Mouse (Mus musculus): Measurements from ENCODE around the gene Rgs7. TPM values are rescaled to one million over a fixed set of nuclear protein-coding genes. Genes with fewer than 3 reads are reported as not detected.

Rgs7 gene
- polyA plus RNA-seq, 1 experiment, result 0.54 TPM

GRCm38 (mm10) chr1:175333041-175333854, 159.1 kb downstream of the Rgs7 start:
- TF ChIP-seq POLR2A (IDR thresholded peaks at IDR 0.05; ENCODE audit: control insufficient read depth, extremely low read depth, insufficient read depth, low read length, poor library complexity), result no peak
- no peak for TF ChIP-seq CTCF (IDR thresholded peaks at IDR 0.05; ENCODE audit: borderline replicate concordance, control insufficient read depth, extremely low read depth, insufficient read depth, low read length, poor library complexity)
- H3K27ac ChIP-seq (ENCODE audit: control insufficient read depth, insufficient read depth, low read length), result no peak overlapping the region
- no peak overlapping the region for H3K4me3 ChIP-seq (ENCODE audit: control insufficient read depth, insufficient read depth, low read length)
- 93% methylated on average over 9 of the region's 9 CpGs for WGBS
- no peak for DNase-seq
- H3K4me1 ChIP-seq (replicated peaks; ENCODE audit: control insufficient read depth, insufficient read depth, low read length), result no peaks in the 10 kb centered on the region
- no peaks in the 10 kb centered on the region for H3K36me3 ChIP-seq (ENCODE audit: control insufficient read depth, insufficient read depth, low read length)
- no peaks in the 10 kb centered on the region for H3K27me3 ChIP-seq (ENCODE audit: control insufficient read depth, insufficient read depth, low read length)

GRCm38 (mm10) chr1:175329934-175330471, 162.3 kb downstream of the Rgs7 start:
- WGBS, result 87% methylated on average over 3 of the region's 3 CpGs
- Histone ChIP-seq H3K4me3 (ENCODE audit: control insufficient read depth, insufficient read depth, low read length) (no peak overlapping the region), H3K27ac (ENCODE audit: control insufficient read depth, insufficient read depth, low read length) (no peak overlapping the region), H3K27me3 (ENCODE audit: control insufficient read depth, insufficient read depth, low read length) (no peaks in the 10 kb centered on the region), H3K4me1 (replicated peaks; ENCODE audit: control insufficient read depth, insufficient read depth, low read length) (no peaks in the 10 kb centered on the region), H3K36me3 (ENCODE audit: control insufficient read depth, insufficient read depth, low read length) (no peaks in the 10 kb centered on the region)
- no peak for TF ChIP-seq CTCF (IDR thresholded peaks at IDR 0.05; ENCODE audit: borderline replicate concordance, control insufficient read depth, extremely low read depth, insufficient read depth, low read length, poor library complexity)
- DNase-seq, result no peak

GRCm38 (mm10) chr1:175322781-175323180, 169.5 kb downstream of the Rgs7 start:
- Histone ChIP-seq H3K27ac (ENCODE audit: control insufficient read depth, insufficient read depth, low read length) (no peak overlapping the region), H3K27me3 (ENCODE audit: control insufficient read depth, insufficient read depth, low read length) (no peaks in the 10 kb centered on the region), H3K4me1 (replicated peaks; ENCODE audit: control insufficient read depth, insufficient read depth, low read length) (no peaks in the 10 kb centered on the region), H3K36me3 (ENCODE audit: control insufficient read depth, insufficient read depth, low read length) (no peaks in the 10 kb centered on the region), H3K4me3 (ENCODE audit: control insufficient read depth, insufficient read depth, low read length) (no peak overlapping the region)
- TF ChIP-seq POLR2A (IDR thresholded peaks at IDR 0.05; ENCODE audit: control insufficient read depth, extremely low read depth, insufficient read depth, low read length, poor library complexity) (no peak), CTCF (IDR thresholded peaks at IDR 0.05; ENCODE audit: borderline replicate concordance, control insufficient read depth, extremely low read depth, insufficient read depth, low read length, poor library complexity) (no peak)
- DNase-seq, result no peak

GRCm38 (mm10) chr1:175319205-175319604, 173.1 kb downstream of the Rgs7 start:
- WGBS, result 94% methylated on average over 9 of the region's 9 CpGs
- no peaks in the 10 kb centered on the region for H3K27me3 ChIP-seq (ENCODE audit: control insufficient read depth, insufficient read depth, low read length)
- H3K4me3 ChIP-seq (ENCODE audit: control insufficient read depth, insufficient read depth, low read length), result no peak overlapping the region
- H3K27ac ChIP-seq (ENCODE audit: control insufficient read depth, insufficient read depth, low read length), result no peak overlapping the region
- no peaks in the 10 kb centered on the region for H3K4me1 ChIP-seq (replicated peaks; ENCODE audit: control insufficient read depth, insufficient read depth, low read length)
- H3K36me3 ChIP-seq (ENCODE audit: control insufficient read depth, insufficient read depth, low read length), result no peaks in the 10 kb centered on the region
- no peak for DNase-seq
- TF ChIP-seq POLR2A (IDR thresholded peaks at IDR 0.05; ENCODE audit: control insufficient read depth, extremely low read depth, insufficient read depth, low read length, poor library complexity), result no peak
- TF ChIP-seq CTCF (IDR thresholded peaks at IDR 0.05; ENCODE audit: borderline replicate concordance, control insufficient read depth, extremely low read depth, insufficient read depth, low read length, poor library complexity), result no peak

GRCm38 (mm10) chr1:175317264-175317663, 175.0 kb downstream of the Rgs7 start:
- no peak for DNase-seq
- no peaks in the 10 kb centered on the region for H3K4me1 ChIP-seq (replicated peaks; ENCODE audit: control insufficient read depth, insufficient read depth, low read length)
- H3K36me3 ChIP-seq (ENCODE audit: control insufficient read depth, insufficient read depth, low read length), result no peaks in the 10 kb centered on the region
- no peaks in the 10 kb centered on the region for H3K27me3 ChIP-seq (ENCODE audit: control insufficient read depth, insufficient read depth, low read length)
- no peak for TF ChIP-seq POLR2A (IDR thresholded peaks at IDR 0.05; ENCODE audit: control insufficient read depth, extremely low read depth, insufficient read depth, low read length, poor library complexity)
- TF ChIP-seq CTCF (IDR thresholded peaks at IDR 0.05; ENCODE audit: borderline replicate concordance, control insufficient read depth, extremely low read depth, insufficient read depth, low read length, poor library complexity), result no peak
- 49% methylated on average over 1 of the region's 1 CpGs for WGBS
- H3K27ac ChIP-seq (ENCODE audit: control insufficient read depth, insufficient read depth, low read length), result no peak overlapping the region
- H3K4me3 ChIP-seq (ENCODE audit: control insufficient read depth, insufficient read depth, low read length), result no peak overlapping the region

GRCm38 (mm10) chr1:175307604-175308003, 184.7 kb downstream of the Rgs7 start:
- no peak for TF ChIP-seq POLR2A (IDR thresholded peaks at IDR 0.05; ENCODE audit: control insufficient read depth, extremely low read depth, insufficient read depth, low read length, poor library complexity)
- no peak for TF ChIP-seq CTCF (IDR thresholded peaks at IDR 0.05; ENCODE audit: borderline replicate concordance, control insufficient read depth, extremely low read depth, insufficient read depth, low read length, poor library complexity)
- no peaks in the 10 kb centered on the region for H3K36me3 ChIP-seq (ENCODE audit: control insufficient read depth, insufficient read depth, low read length)
- H3K4me3 ChIP-seq (ENCODE audit: control insufficient read depth, insufficient read depth, low read length), result no peak overlapping the region
- no peak for DNase-seq
- no peaks in the 10 kb centered on the region for H3K4me1 ChIP-seq (replicated peaks; ENCODE audit: control insufficient read depth, insufficient read depth, low read length)
- WGBS, result 82% methylated on average over 3 of the region's 3 CpGs
- no peaks in the 10 kb centered on the region for H3K27me3 ChIP-seq (ENCODE audit: control insufficient read depth, insufficient read depth, low read length)
- no peak overlapping the region for H3K27ac ChIP-seq (ENCODE audit: control insufficient read depth, insufficient read depth, low read length)
